In genomic region chr11:19917381-19918245, GRCm38 (mm10) we compare ENCODE assay signal across 13 mouse cellular contexts. TPM values are rescaled to one million over a fixed set of nuclear protein-coding genes. Genes with fewer than 3 reads are reported as not detected.
DNase-seq lines count a peak whose midpoint lies in the region; ATAC-seq and TF ChIP-seq lines count a peak whose summit lies in the region.
"Had no signal": no experiment of that assay in that cellular context is flagged by ENCODE, and none has a peak within 500 bp of the region (broad histone marks: within the 10 kb centered on the region; RNA-seq: fewer than 3 reads in every experiment).

No protein-coding gene starts in this region.

- peaks cover 6% of the 10 kb centered on the region; the same call in 1 of the 2 replicates for H3K4me1 ChIP-seq in kidney, adult 2 months (ENCODE audit: control insufficient read depth, insufficient read depth, low read length)
- H3K4me1 ChIP-seq in ES-E14 (ENCODE audit: control insufficient read depth in 2 of 2, insufficient read depth in 2 of 2, low read length in 2 of 2, poor library complexity in 1 of 2), result peaks cover 16 to 17% of the 10 kb centered on the region in 2 experiments; a peak in 3 of 4 replicates
- H3K4me1 ChIP-seq in intestine, embryonic 16.5 days (ENCODE audit: control insufficient read depth, insufficient read depth, low read length), result peaks cover 3% of the 10 kb centered on the region; the same call in 1 of the 2 replicates

- no peak overlapping the region for H3K4me3 ChIP-seq in kidney, adult 2 months (ENCODE audit: insufficient read depth, low read depth, low read length)
- H3K4me3 ChIP-seq in ES-E14 (ENCODE audit: insufficient read depth in 1 of 2, low read depth in 1 of 2, low read length in 2 of 2, poor library complexity in 1 of 2, severe bottlenecking in 1 of 2), result no peak overlapping the region
- H3K4me3 ChIP-seq in intestine, embryonic 16.5 days (ENCODE audit: low read length), result no peak overlapping the region
- H3K4me3 ChIP-seq: forebrain, embryonic 15.5 days; limb, embryonic 15.5 days; myocyte had no signal

- no peaks in the 10 kb centered on the region for H3K9me3 ChIP-seq in ES-E14 (ENCODE audit: control insufficient read depth, insufficient read depth, low read depth, low read length)
- no peaks in the 10 kb centered on the region for H3K9me3 ChIP-seq in intestine, embryonic 16.5 days (ENCODE audit: control insufficient read depth, low read length)
- H3K9me3 ChIP-seq: forebrain, embryonic 15.5 days; limb, embryonic 15.5 days had no signal

- no peaks in the 10 kb centered on the region for H3K27me3 ChIP-seq in kidney, adult 2 months (replicated peaks; ENCODE audit: control insufficient read depth, insufficient read depth, low read length)
- no peaks in the 10 kb centered on the region for H3K27me3 ChIP-seq in intestine, embryonic 16.5 days (replicated peaks; ENCODE audit: control insufficient read depth, insufficient read depth, low read length)
- H3K27me3 ChIP-seq: forebrain, embryonic 15.5 days; limb, embryonic 15.5 days had no signal

- no peak overlapping the region for H3K27ac ChIP-seq in kidney, adult 2 months (ENCODE audit: insufficient read depth, low read depth, low read length)
- H3K27ac ChIP-seq in ES-E14 (ENCODE audit: insufficient read depth, low read depth, low read length, poor library complexity, severe bottlenecking), result peak overlapping the region; percentile 29; the same call in 1 of the 2 replicates
- H3K27ac ChIP-seq in intestine, embryonic 16.5 days (ENCODE audit: low read length), result no peak overlapping the region
- H3K27ac ChIP-seq: forebrain, embryonic 15.5 days; limb, embryonic 15.5 days had no signal

- ATAC-seq in intestine, embryonic 16.5 days, result no peak
- ATAC-seq: forebrain, embryonic 15.5 days had no signal

- TF ChIP-seq CTCF in kidney, adult 2 months (conservative IDR thresholded peaks at IDR 0.05; ENCODE audit: insufficient read depth, insufficient read length, low read depth, low read length), result no peak

- no peak overlapping the region for H3K4me2 ChIP-seq in intestine, embryonic 16.5 days (ENCODE audit: low read depth, low read length)
- H3K4me2 ChIP-seq: forebrain, embryonic 15.5 days; limb, embryonic 15.5 days had no signal

- DNase-seq in kidney, adult 2 months, result peak; percentile 47
- no peak for DNase-seq in kidney, adult 11 months
- DNase-seq in ES-E14 (ENCODE audit: low read depth, low spot score), result no peak
- peak; percentile 61 for DNase-seq in brain, adult 2 months (ENCODE audit: low read depth, low spot score)
- peak; percentile 34 for DNase-seq in kidney, postnatal 14 days
- no peak for DNase-seq in layer of hippocampus, postnatal 36 days
- DNase-seq: gastrocnemius, postnatal 14 days; lung, postnatal 10 days; thymus, postnatal 25 days had no signal

- WGBS in kidney, adult 2 months, result 37% methylated on average over 9 of the region's 9 CpGs
- WGBS in intestine, embryonic 16.5 days, result 66% methylated on average over 9 of the region's 9 CpGs

- in situ Hi-C loops in ES-E14 (cut with MboI; ENCODE audit: low sequenced_read_pairs in 2 of 2, unreplicated experiment in 2 of 2), result loop anchor here in 1 of 2 experiments (10.0 kb wide), 1 partner anchor 117 kb away; no protein-coding TSS in a partner anchor

- peak overlapping the region; percentile 27; the same call in 1 of the 2 replicates for H3K9ac ChIP-seq in ES-E14 (ENCODE audit: insufficient read depth, low read depth, low read length, poor library complexity, severe bottlenecking)
- H3K9ac ChIP-seq in intestine, embryonic 16.5 days (ENCODE audit: low read depth, low read length), result no peak overlapping the region
- H3K9ac ChIP-seq: forebrain, embryonic 15.5 days; limb, embryonic 15.5 days had no signal

- H3K36me3 ChIP-seq in kidney, adult 2 months (ENCODE audit: control insufficient read depth, insufficient read depth, low read length), result no peaks in the 10 kb centered on the region
- no peaks in the 10 kb centered on the region for H3K36me3 ChIP-seq in ES-E14 (ENCODE audit: control insufficient read depth, insufficient read depth, low read length, poor library complexity, severe bottlenecking)
- no peaks in the 10 kb centered on the region for H3K36me3 ChIP-seq in intestine, embryonic 16.5 days (ENCODE audit: control insufficient read depth, insufficient read depth, low read length)
- H3K36me3 ChIP-seq: forebrain, embryonic 15.5 days; limb, embryonic 15.5 days had no signal

- no peak for TF ChIP-seq POLR2A in kidney, adult 2 months (IDR thresholded peaks at IDR 0.05; ENCODE audit: low read depth, low read length)

TF ChIP-seq in ES-E14, 5 proteins besides CTCF, POLR2A, EP300 and RAD21:
- TF ChIP-seq CHD2 (IDR thresholded peaks at IDR 0.05; ENCODE audit: low read depth, low read length) (no peak), ZC3H11A (IDR thresholded peaks at IDR 0.05; ENCODE audit: borderline replicate concordance, low read depth, low read length) (no peak), ZNF384 (IDR thresholded peaks at IDR 0.05; ENCODE audit: low read depth, low read length) (no peak)
TF ChIP-seq in ES-E14: peak in this region for 0.

RNA-seq across cellular contexts. Expression of gene Spred2, which starts 6.6 kb away (rescaled TPM):
- 20.0 and 21.2 TPM in 2 replicates for polyA plus RNA-seq in kidney, adult 2 months (2012; rRNA removed)
- total RNA-seq in ES-E14 (2012; rRNA removed), result 19.4 and 21.6 TPM in 2 replicates
- 10 to 100 TPM; 94.2 to 95.2 TPM for total RNA-seq in layer of hippocampus, postnatal 36 days (2021)
- polyA plus RNA-seq in intestine, embryonic 16.5 days (2015; fragmentation: Nextera tagmentation; extraction: Ambion mirVana), result 4.4 and 4.9 TPM in 2 replicates

Comparison
In these comparisons a context has a peak if more than half of its experiments do, and no peak if none do; other contexts are left out.
1. DNase-seq: peak in kidney, adult 2 months (single experiment), brain, adult 2 months (single experiment) and kidney, postnatal 14 days (single experiment); none in kidney, adult 11 months (single experiment), ES-E14 (single experiment) and layer of hippocampus, postnatal 36 days (0 of 2).